Mouse (Mus musculus) embryo, embryonic 10 days (tissue): ENCODE results near the gene Gm10401.
A peak's percentile ranks its signal among the peaks of the same experiment; 100 is the strongest.
"Not testable (repeated sequence)": the region's sequence is repeated elsewhere in the genome, so short reads cannot be mapped to it uniquely, and the experiment has no call there.

Source experiments
- DNase-seq: peaks from one replicate; pipeline ENCODE4 v3.0.0-alpha.2; 2015; ENCODE audit warnings: low spot score

The Gm10401 gene

GRCm38 (mm10) chr5:115118961-115119570, 21.0 kb upstream of the Gm10401 start, which contains the start of gene Acads:
Gene Acads, minus strand, starts transcription at chr5:115119346.
- peak; percentile 82 for DNase-seq

- no peak for DNase-seq
These were observed 19.4 kb upstream of the Gm10401 start for GRCm38 (mm10) chr5:115117467-115117866.

GRCm38 (mm10) chr5:115116426-115116825, 18.3 kb upstream of the Gm10401 start:
- no peak for DNase-seq

- no peak for DNase-seq
These were observed 16.4 kb upstream of the Gm10401 start for GRCm38 (mm10) chr5:115114501-115114900.

- DNase-seq: no peak
These were observed 15.1 kb upstream of the Gm10401 start for GRCm38 (mm10) chr5:115113244-115113643.

- no peak for DNase-seq
These were observed 13.1 kb upstream of the Gm10401 start for GRCm38 (mm10) chr5:115111156-115111555.

- DNase-seq: not testable (repeated sequence)
These were observed 5.2 kb upstream of the Gm10401 start for GRCm38 (mm10) chr5:115103253-115103652.

- DNase-seq: no peak
These were observed 4.1 kb upstream of the Gm10401 start for GRCm38 (mm10) chr5:115102231-115102630.

GRCm38 (mm10) chr5:115100473-115100872, 2.4 kb upstream of the Gm10401 start:
- no peak for DNase-seq

GRCm38 (mm10) chr5:115099991-115100390, 1.9 kb upstream of the Gm10401 start:
- DNase-seq: no peak

- DNase-seq: no peak
These were observed 1.4 kb upstream of the Gm10401 start for GRCm38 (mm10) chr5:115099530-115099929.

- no peak for DNase-seq
These were observed 6.3 kb downstream of the Gm10401 start for GRCm38 (mm10) chr5:115091776-115092175.

GRCm38 (mm10) chr5:115091015-115091414, 7.1 kb downstream of the Gm10401 start:
- no peak for DNase-seq

- no peak for DNase-seq
These were observed 8.4 kb downstream of the Gm10401 start for GRCm38 (mm10) chr5:115089592-115090268.

- DNase-seq: no peak
These were observed 12.4 kb downstream of the Gm10401 start for GRCm38 (mm10) chr5:115085675-115086074.

- DNase-seq: no peak
These were observed 14.6 kb downstream of the Gm10401 start for GRCm38 (mm10) chr5:115083492-115083891.

GRCm38 (mm10) chr5:115081636-115082035, 16.5 kb downstream of the Gm10401 start:
- no peak for DNase-seq

- peak; percentile 83 for DNase-seq
These were observed 21.8 kb downstream of the Gm10401 start for GRCm38 (mm10) chr5:115076144-115076901.

- DNase-seq: no peak
These were observed 23.3 kb downstream of the Gm10401 start for GRCm38 (mm10) chr5:115074749-115075148.

- not testable (repeated sequence) for DNase-seq
These were observed 24.8 kb downstream of the Gm10401 start for GRCm38 (mm10) chr5:115073306-115073705.

GRCm38 (mm10) chr5:115072143-115072542, 26.0 kb downstream of the Gm10401 start:
- no peak for DNase-seq

- DNase-seq: peak; percentile 11
These were observed 26.8 kb downstream of the Gm10401 start for GRCm38 (mm10) chr5:115071096-115071901.
